Mouse (Mus musculus) liver, adult 2 months (tissue): ENCODE measurements around the gene Fut11. TPM values are rescaled to one million over a fixed set of nuclear protein-coding genes. Genes with fewer than 3 reads are reported as not detected.

Experiments
- DNase-seq: peaks from one replicate; pipeline ENCODE4 v3.0.0-alpha.2; 2011; ENCODE audit warnings: low read depth, low spot score; ENCODE audit errors: extremely low read depth
- H3K27ac ChIP-seq: fragments of 200-500 bp; replicated peaks from 2 replicates; pipeline ENCODE4 v1.5.1; 2012; ENCODE audit warnings: low read depth, mild to moderate bottlenecking, control low read depth, inconsistent platforms, low read length; ENCODE audit not compliant: insufficient read depth
- H3K27me3 ChIP-seq: fragments of 200-500 bp; 2 replicates; pipeline ENCODE4 v1.6.1; 2012; ENCODE audit warnings: mild to moderate bottlenecking, moderate library complexity, low read length, inconsistent platforms; ENCODE audit not compliant: control insufficient read depth, insufficient read depth
- H3K36me3 ChIP-seq: fragments of 200-500 bp; 2 replicates; pipeline ENCODE4 v1.6.1; 2012; ENCODE audit warnings: low read length, inconsistent platforms; ENCODE audit not compliant: control insufficient read depth, insufficient read depth
- H3K4me1 ChIP-seq: fragments of 200-500 bp; 2 replicates; pipeline ENCODE4 v1.6.1; 2011; ENCODE audit warnings: low read length; ENCODE audit not compliant: control insufficient read depth, insufficient read depth
- H3K4me3 ChIP-seq: fragments of 200-500 bp; 2 replicates; pipeline ENCODE4 v1.5.1; 2011; ENCODE audit warnings: low read depth, mild to moderate bottlenecking, control low read depth, low read length, moderate library complexity; ENCODE audit not compliant: insufficient read depth
- H3K79me2 ChIP-seq: fragments of 200-500 bp; 2 replicates; pipeline ENCODE4 v1.6.1; 2012; ENCODE audit warnings: inconsistent platforms, mild to moderate bottlenecking, low read length, moderate library complexity; ENCODE audit not compliant: control insufficient read depth, insufficient read depth
- H3K9ac ChIP-seq: fragments of 200-500 bp; 2 replicates; pipeline ENCODE4 v1.6.1; 2012; ENCODE audit warnings: low read depth, mild to moderate bottlenecking, control low read depth, inconsistent platforms, low read length
- CTCF ChIP-seq: fragments of 200-500 bp; IDR thresholded peaks from 2 replicates; pipeline ENCODE4 v1.5.1; 2011; ENCODE audit warnings: low read depth, low read length, control low read depth
- POLR2A ChIP-seq: fragments of 200-500 bp; IDR thresholded peaks from 2 replicates; pipeline ENCODE4 v1.6.1; 2011; ENCODE audit warnings: low read length, control low read depth; ENCODE audit not compliant: insufficient read depth; ENCODE audit errors: extremely low read depth
- WGBS: fragments of 180-500 bp; shearing (Covaris S2); methylation state at CpG from one replicate; pipeline ENCODE4 v1.1.7; 2018; 5-methylcytosine and 5-hydroxymethylcytosine counted together
- polyA plus RNA-seq: library from polyadenylated mRNA; depleted of rRNA; stranded (reverse); fragments of >200 nt; gene quantifications from 2 replicates; pipeline ENCODE4 v1.2.3, GENCODE M21; 2012
- total RNA-seq: library from RNA; depleted of rRNA; stranded (reverse); fragments of >200 nt; gene quantifications from 2 replicates; pipeline ENCODE4 v1.2.3, GENCODE M21; 2014

Gene Fut11
- total and polyA plus RNA-seq, 2 experiments, result 3.3 to 3.8 TPM

DNA sequence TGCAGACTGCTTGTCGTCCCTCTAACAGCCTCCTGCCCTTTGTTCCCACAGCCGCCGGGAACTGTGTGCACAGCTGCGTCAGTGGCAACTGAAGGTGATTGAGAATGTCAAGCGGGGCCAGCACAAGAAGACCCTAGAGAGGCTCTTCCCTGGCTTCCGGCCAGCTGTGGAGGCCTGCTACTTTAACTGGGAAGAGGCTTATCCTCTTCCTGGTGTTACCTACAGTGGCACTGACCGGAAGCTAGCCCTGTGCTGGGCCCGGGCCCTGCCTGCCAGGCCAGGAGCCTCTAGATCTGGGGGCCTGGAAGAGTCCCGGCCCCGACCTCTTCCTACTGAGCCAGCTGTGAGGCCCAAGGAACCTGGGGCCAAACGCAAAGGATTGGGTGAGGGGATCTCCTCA, 19.1 kb downstream of the Fut11 start:
- H3K4me3 ChIP-seq, result no peak overlapping the region
- H3K27me3 ChIP-seq, result no peaks in the 10 kb centered on the region
- H3K4me1 ChIP-seq, result peaks cover 4% of the 10 kb centered on the region
- H3K79me2 ChIP-seq, result peaks cover 5% of the 10 kb centered on the region
- 86% methylated on average over 11 of the region's 11 CpGs for WGBS
- no peak overlapping the region for H3K27ac ChIP-seq
- no peak overlapping the region for H3K9ac ChIP-seq
- TF ChIP-seq POLR2A (no peak), CTCF (no peak)
- H3K36me3 ChIP-seq, result peaks cover 66% of the 10 kb centered on the region
- no peak for DNase-seq

DNA sequence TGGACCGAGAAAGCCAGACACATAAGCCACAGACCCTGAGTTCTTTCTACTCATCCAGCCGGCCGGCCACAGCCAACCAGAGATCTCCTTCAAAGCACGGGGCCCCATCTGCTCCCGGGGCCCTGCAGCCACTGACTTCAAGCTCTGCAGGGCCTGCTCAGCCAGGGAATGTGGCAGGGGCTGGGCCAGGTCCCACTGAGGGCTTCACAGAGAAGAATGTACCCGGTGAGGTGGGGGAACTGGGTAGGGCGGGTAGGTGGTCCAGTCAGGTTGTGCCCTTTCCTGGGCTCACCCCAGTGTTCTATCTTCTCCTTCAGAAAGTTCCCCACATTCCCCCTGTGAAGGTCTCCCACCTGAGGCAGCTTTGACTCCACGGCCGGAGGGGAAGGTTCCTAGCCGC, 23.7 kb downstream of the Fut11 start:
- H3K4me3 ChIP-seq, result no peak overlapping the region

DNA sequence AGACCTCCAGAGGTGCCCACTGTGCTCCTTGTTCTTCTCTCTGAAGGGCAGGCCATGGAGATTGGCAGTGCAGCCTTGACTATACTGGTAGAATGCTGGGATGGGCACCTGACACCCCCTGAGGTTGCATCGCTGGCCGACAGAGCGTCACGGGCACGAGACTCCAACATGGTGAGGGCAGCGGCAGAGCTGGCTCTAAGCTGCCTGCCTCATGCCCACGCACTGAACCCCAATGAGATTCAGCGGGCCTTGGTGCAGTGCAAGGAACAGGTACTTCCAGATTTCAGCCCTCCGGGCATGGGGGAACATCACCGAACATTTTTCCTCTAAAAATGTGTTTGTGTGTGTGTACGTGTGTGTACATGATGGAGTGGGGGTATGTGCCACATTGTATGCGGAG, 25.0 kb downstream of the Fut11 start:
- H3K4me1 ChIP-seq, result no peaks in the 10 kb centered on the region
- no peak overlapping the region for H3K4me3 ChIP-seq
- TF ChIP-seq CTCF, result no peak
- no peak for TF ChIP-seq POLR2A
- DNase-seq, result no peak
- WGBS, result 94% methylated on average over 12 of the region's 12 CpGs
- no peak overlapping the region for H3K27ac ChIP-seq
- H3K36me3 ChIP-seq, result peaks cover 65% of the 10 kb centered on the region
- H3K79me2 ChIP-seq, result no peaks in the 10 kb centered on the region
- H3K9ac ChIP-seq, result no peak overlapping the region
- H3K27me3 ChIP-seq, result no peaks in the 10 kb centered on the region

More for the DNA sequence above, 23.7 kb downstream of the Fut11 start:
- TF ChIP-seq POLR2A, result no peak
- TF ChIP-seq CTCF, result no peak
- Histone ChIP-seq H3K27me3 (no peaks in the 10 kb centered on the region), H3K4me1 (no peaks in the 10 kb centered on the region), H3K27ac (no peak overlapping the region), H3K36me3 (peaks cover 65% of the 10 kb centered on the region), H3K79me2 (no peaks in the 10 kb centered on the region), H3K9ac (no peak overlapping the region)
- no peak for DNase-seq
- 93% methylated on average over 10 of the region's 10 CpGs for WGBS

DNA sequence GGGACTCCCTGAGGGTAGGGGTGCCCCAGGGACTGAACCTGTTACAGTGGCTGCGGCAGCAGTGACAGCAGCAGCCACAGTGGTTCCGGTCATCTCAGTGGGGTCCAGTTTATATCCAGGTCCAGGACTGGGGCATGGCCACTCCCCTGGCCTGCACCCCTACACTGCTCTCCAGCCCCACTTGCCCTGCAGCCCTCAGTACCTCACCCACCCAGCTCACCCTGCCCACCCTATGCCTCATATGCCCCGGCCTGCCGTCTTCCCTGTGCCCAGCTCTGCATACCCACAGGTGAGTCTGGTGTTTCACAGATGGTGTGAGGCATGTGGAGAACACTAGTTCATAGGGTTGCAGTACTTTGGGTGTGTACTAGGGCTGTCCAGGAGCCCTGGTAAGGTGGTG, 26.6 kb downstream of the Fut11 start:
- H3K4me1 ChIP-seq, result no peaks in the 10 kb centered on the region
- H3K27ac ChIP-seq, result no peak overlapping the region
- no peaks in the 10 kb centered on the region for H3K27me3 ChIP-seq
- no peak overlapping the region for H3K9ac ChIP-seq
- no peaks in the 10 kb centered on the region for H3K79me2 ChIP-seq
- peaks cover 63% of the 10 kb centered on the region for H3K36me3 ChIP-seq
- WGBS, result 88% methylated on average over 4 of the region's 4 CpGs
- no peak for DNase-seq
- no peak overlapping the region for H3K4me3 ChIP-seq
- no peak for TF ChIP-seq CTCF
- no peak for TF ChIP-seq POLR2A

DNA sequence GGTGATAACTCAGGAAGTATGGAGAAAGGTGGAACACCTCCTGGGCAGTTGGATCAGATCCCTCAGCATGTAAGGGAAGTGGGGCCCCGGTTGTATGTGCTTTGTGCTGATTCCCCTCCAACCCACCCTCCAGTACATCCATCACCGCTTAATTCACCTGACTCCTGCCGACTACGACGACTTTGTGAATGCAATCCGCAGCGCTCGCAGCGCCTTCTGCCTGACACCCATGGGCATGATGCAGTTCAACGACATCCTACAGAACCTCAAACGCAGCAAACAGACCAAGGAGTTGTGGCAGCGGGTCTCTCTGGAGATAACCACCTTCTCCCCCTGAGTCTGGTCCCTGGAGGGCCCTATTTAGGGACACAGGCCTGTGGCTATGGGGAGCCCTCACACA, 28.2 kb downstream of the Fut11 start:
- DNase-seq, result no peak
- no peak for TF ChIP-seq POLR2A
- no peak for TF ChIP-seq CTCF

DNA sequence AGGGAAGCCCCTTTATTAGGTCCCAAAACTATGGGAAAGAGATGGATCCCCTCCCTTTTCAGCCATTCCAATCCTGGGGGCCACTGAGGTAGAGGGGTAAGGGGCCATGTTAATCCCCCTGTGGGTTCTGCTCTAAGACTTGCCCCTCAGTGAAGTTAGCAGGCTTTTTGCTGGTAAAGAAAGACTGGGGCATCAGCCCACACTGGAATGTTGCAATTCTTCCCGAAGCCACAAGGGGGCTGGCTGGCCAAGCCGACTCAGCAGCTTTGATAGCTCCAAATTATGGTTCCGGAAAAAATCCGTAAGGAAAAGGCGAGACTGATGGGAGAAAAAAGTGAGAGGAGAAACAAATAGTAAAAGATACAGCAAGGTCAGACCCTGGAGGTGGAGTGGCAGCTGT, 29.3 kb downstream of the Fut11 start:
- H3K36me3 ChIP-seq, result peaks cover 62% of the 10 kb centered on the region
- no peaks in the 10 kb centered on the region for H3K27me3 ChIP-seq
- no peaks in the 10 kb centered on the region for H3K79me2 ChIP-seq
- no peak overlapping the region for H3K27ac ChIP-seq
- TF ChIP-seq POLR2A, result no peak
- peak; percentile 86 for TF ChIP-seq CTCF
- H3K4me1 ChIP-seq, result no peaks in the 10 kb centered on the region
- 18% methylated on average over 5 of the region's 5 CpGs for WGBS
- no peak overlapping the region for H3K9ac ChIP-seq
- peak; percentile 30 for DNase-seq
- no peak overlapping the region for H3K4me3 ChIP-seq

More for the DNA sequence above, 28.2 kb downstream of the Fut11 start:
- Histone ChIP-seq H3K27me3 (no peaks in the 10 kb centered on the region), H3K4me3 (no peak overlapping the region), H3K9ac (no peak overlapping the region), H3K27ac (no peak overlapping the region), H3K4me1 (no peaks in the 10 kb centered on the region), H3K79me2 (no peaks in the 10 kb centered on the region), H3K36me3 (peaks cover 62% of the 10 kb centered on the region)
- WGBS, result 90% methylated on average over 12 of the region's 12 CpGs
